Mouse (Mus musculus): ENCODE results near the gene Rpp30. TPM values are rescaled to one million over a fixed set of nuclear protein-coding genes. Genes with fewer than 3 reads are reported as not detected.
A peak's percentile ranks its signal among the peaks of the same experiment; 100 is the strongest.

The Rpp30 gene
- 76.2 and 77.4 TPM in 2 replicates for polyA plus RNA-seq (2015; fragmentation: Nextera tagmentation; extraction: Ambion mirVana)

DNA sequence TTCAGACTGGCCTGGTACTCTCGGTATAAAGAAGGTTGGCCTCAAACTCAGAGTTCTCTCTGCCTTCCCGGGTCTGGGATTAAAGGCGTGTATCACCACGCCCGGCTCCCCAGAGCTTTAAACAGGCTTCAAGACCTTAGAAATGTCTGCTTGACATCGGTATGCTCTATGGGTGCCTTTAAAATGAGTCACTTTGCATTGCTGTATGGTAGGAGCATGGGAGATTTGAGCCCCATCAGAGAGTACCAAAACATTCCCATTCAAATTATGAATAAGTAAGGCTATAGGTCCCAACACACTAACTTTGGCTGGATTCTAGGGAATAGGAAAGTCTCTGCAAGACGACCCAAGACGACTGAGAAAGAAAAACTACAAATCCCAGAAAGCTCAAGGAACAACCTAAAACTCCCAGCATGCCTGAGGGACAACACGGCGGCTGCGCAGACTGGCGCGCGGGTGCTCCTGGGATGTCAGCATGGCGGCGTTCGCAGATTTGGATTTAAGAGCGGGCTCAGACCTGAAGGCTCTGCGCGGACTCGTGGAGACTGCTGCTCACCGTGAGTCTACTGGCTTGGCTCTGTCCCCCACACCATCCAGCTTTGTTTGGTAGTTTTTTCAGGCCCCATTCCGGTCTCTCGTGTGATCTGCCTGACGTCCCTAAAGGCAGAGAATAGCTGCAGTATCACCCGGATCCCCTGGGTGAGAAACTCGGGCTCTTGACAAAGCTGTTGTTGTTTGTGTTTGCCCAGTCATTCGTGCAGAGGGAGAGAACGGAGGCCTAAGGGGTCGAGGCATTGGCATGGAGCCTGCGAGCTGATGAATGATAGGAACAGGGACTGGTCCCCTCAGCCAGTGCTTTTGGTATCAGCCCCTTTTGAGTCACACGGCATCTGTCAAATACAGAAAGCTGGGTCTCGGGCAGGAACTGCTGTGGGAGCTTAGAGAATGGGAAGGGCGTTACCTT lies at the start of gene Rpp30:
Gene Rpp30 (plus strand): TSS at position 455 of the 964 bp plus-strand sequence.
- ATAC-seq (ENCODE audit: low read depth), result peak; percentile 96
- peak within 1 kb of the TSS; percentile 96 for H3K4me3 ChIP-seq (ENCODE audit: low read length)
- H3K9me3 ChIP-seq (ENCODE audit: control insufficient read depth, low read length), result no peaks in the 10 kb centered on the region
- H3K27me3 ChIP-seq (ENCODE audit: control insufficient read depth, insufficient read depth, low read depth, low read length), result no peaks in the 10 kb centered on the region
- peak within 1 kb of the TSS; percentile 92 for H3K9ac ChIP-seq (ENCODE audit: low read length)
- H3K4me1 ChIP-seq (replicated peaks; ENCODE audit: control insufficient read depth, insufficient read depth, low read length), result peaks cover 7% of the 10 kb centered on the region
- peaks cover 7% of the 10 kb centered on the region for H3K36me3 ChIP-seq (ENCODE audit: control insufficient read depth, insufficient read depth, low read length)
- peak within 1 kb of the TSS; percentile 62 for H3K27ac ChIP-seq (ENCODE audit: low read length)
- peak within 1 kb of the TSS; percentile 87 for H3K4me2 ChIP-seq (ENCODE audit: low read depth, low read length)
- WGBS, result 2% methylated on average over 34 of the region's 34 CpGs

DNA sequence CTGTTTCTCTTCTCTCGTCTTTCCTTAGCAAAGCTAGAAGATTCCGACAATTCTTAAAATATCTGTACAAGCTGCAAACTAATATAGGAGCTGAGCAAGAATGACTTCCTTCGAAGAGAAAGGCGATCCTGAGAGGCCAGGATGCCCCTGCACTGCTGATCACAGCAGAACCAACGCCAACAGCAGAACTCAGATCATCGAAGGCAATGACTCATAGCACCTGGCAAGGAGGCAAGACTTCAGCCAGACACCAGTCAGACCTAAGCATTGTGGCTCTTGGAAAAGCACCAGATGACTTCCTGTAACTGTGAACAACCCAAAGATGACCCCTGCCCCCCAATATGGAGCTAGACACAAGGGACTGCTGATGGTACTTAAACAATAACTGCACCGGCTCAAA lies 37.5 kb upstream of the Rpp30 start:
- H3K36me3 ChIP-seq (ENCODE audit: control insufficient read depth, insufficient read depth, low read length), result no peaks in the 10 kb centered on the region

GRCm38 (mm10) chr19:36056502-36057221 lies 26.9 kb upstream of the Rpp30 start:
- Histone ChIP-seq H3K9ac (ENCODE audit: low read length) (0 out of 2 replicates have a peak overlapping the region, but pooled peaks have one; percentile 50), H3K27ac (ENCODE audit: low read length) (no peak overlapping the region), H3K9me3 (ENCODE audit: control insufficient read depth, low read length) (no peaks in the 10 kb centered on the region), H3K4me1 (replicated peaks; ENCODE audit: control insufficient read depth, insufficient read depth, low read length) (0 out of 2 replicates have a peak, but pooled peaks cover 4% of the 10 kb centered on the region), H3K36me3 (ENCODE audit: control insufficient read depth, insufficient read depth, low read length) (no peaks in the 10 kb centered on the region), H3K27me3 (ENCODE audit: control insufficient read depth, insufficient read depth, low read depth, low read length) (peaks cover 44% of the 10 kb centered on the region), H3K4me3 (ENCODE audit: low read length) (peak overlapping the region; percentile 59), H3K4me2 (ENCODE audit: low read depth, low read length) (peak overlapping the region; percentile 91)
- 0 out of 2 replicates have a peak, but pooled peaks have one; percentile 10 for ATAC-seq (ENCODE audit: low read depth)
- WGBS, result 5% methylated on average over 49 of the region's 49 CpGs

More for the DNA sequence above, 37.5 kb upstream of the Rpp30 start:
- ATAC-seq (ENCODE audit: low read depth), result no peak
- Histone ChIP-seq H3K27ac (ENCODE audit: low read length) (no peak overlapping the region), H3K9ac (ENCODE audit: low read length) (no peak overlapping the region), H3K27me3 (ENCODE audit: control insufficient read depth, insufficient read depth, low read depth, low read length) (no peaks in the 10 kb centered on the region), H3K9me3 (ENCODE audit: control insufficient read depth, low read length) (no peaks in the 10 kb centered on the region), H3K4me1 (replicated peaks; ENCODE audit: control insufficient read depth, insufficient read depth, low read length) (no peaks in the 10 kb centered on the region), H3K4me2 (ENCODE audit: low read depth, low read length) (no peak overlapping the region), H3K4me3 (ENCODE audit: low read length) (no peak overlapping the region)
- 72% methylated on average over 7 of the region's 7 CpGs for WGBS

DNA sequence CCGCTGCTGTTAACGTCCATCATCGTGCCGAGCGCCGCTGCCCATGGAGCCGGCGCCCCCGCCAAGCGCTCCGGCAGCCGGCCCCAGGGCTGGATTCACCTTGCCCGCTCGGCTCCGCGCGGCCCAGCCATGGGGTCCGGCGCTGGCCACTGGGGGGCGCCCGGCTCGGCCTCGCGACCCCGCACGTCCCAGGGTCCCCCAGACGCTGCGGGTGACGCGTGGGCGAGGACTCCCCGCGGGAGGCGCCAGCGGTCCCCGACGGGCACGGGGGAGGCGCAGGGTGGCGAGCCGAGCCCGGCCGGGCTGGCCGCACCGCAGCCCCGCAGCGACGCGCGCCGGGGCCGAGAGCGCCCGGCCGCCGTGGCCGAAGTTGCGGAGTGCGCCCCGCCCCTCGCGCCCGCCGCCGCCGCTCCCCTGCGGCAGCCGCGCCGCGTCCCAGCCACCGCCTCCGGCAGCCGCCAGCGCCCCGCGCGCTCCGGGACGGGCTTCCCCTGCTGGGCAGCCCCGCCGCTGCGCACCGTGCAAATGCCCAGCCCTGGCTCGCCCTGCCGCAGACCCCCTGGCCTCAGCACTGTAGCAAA lies 26.2 kb upstream of the Rpp30 start, which contains the start of gene Htr7:
Gene Htr7 (minus strand): TSS at position 277 of the 581 bp plus-strand sequence.
- H3K9me3 ChIP-seq (ENCODE audit: control insufficient read depth, low read length), result no peaks in the 10 kb centered on the region
- no peaks in the 10 kb centered on the region for H3K36me3 ChIP-seq (ENCODE audit: control insufficient read depth, insufficient read depth, low read length)
- H3K27me3 ChIP-seq (ENCODE audit: control insufficient read depth, insufficient read depth, low read depth, low read length), result peaks cover 44% of the 10 kb centered on the region
- peak within 1 kb of the TSS; percentile 50; the same call in 1 of the 2 replicates for H3K9ac ChIP-seq (ENCODE audit: low read length)
- H3K4me2 ChIP-seq (ENCODE audit: low read depth, low read length), result peak within 1 kb of the TSS; percentile 91
- peak; percentile 85 for ATAC-seq (ENCODE audit: low read depth)
- H3K27ac ChIP-seq (ENCODE audit: low read length), result no peak within 1 kb of the TSS
- under 1% methylated on average over 56 of the region's 86 CpGs for WGBS
- H3K4me1 ChIP-seq (replicated peaks; ENCODE audit: control insufficient read depth, insufficient read depth, low read length), result 0 out of 2 replicates have a peak, but pooled peaks cover 4% of the 10 kb centered on the region
- H3K4me3 ChIP-seq (ENCODE audit: low read length), result peak within 1 kb of the TSS; percentile 59

- no peak overlapping the region for H3K9ac ChIP-seq (ENCODE audit: low read length)
- H3K36me3 ChIP-seq (ENCODE audit: control insufficient read depth, insufficient read depth, low read length), result no peaks in the 10 kb centered on the region
- no peak overlapping the region for H3K27ac ChIP-seq (ENCODE audit: low read length)
- no peak overlapping the region for H3K4me3 ChIP-seq (ENCODE audit: low read length)
- H3K9me3 ChIP-seq (ENCODE audit: control insufficient read depth, low read length), result no peaks in the 10 kb centered on the region
- no peak for ATAC-seq (ENCODE audit: low read depth)
- no peak overlapping the region for H3K4me2 ChIP-seq (ENCODE audit: low read depth, low read length)
- H3K27me3 ChIP-seq (ENCODE audit: control insufficient read depth, insufficient read depth, low read depth, low read length), result peaks cover 13% of the 10 kb centered on the region
- 69% methylated on average over 2 of the region's 2 CpGs for WGBS
- H3K4me1 ChIP-seq (replicated peaks; ENCODE audit: control insufficient read depth, insufficient read depth, low read length), result no peaks in the 10 kb centered on the region
These were observed 20.6 kb upstream of the Rpp30 start for GRCm38 (mm10) chr19:36062801-36063529.

DNA sequence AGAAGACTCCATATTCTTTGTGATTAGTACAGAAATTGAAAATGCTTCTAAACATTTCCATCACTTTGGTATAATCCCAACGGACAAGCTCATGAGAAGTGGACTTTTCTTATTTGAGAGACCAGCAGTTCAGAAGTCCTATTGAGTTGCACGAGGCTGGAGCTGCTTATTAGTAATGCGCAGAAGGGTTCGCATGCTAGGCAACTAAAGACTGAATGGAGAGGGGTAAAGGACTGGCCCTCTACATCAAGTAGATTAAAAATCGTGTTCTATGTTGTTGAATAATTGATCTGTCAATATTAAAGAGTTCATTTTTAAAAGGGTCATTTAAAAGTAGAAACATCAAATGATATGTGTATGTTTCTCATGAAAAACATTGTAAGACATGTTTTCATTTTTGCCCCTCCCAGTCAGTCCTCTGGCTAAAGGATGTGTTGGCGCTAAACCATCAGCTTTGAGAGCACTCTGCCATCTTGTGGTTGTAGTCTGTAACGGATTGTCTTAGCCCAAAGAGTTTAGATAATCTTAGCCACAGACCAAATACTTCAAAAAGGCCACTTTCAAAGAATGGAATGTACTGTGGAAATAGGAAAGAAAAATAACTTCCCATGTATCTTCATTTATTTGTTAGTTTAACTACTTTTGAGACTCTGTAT lies 782 bp upstream of the Rpp30 start:
- WGBS, result 49% methylated on average over 7 of the region's 7 CpGs
- H3K27me3 ChIP-seq (ENCODE audit: control insufficient read depth, insufficient read depth, low read depth, low read length), result no peaks in the 10 kb centered on the region
- H3K4me1 ChIP-seq (replicated peaks; ENCODE audit: control insufficient read depth, insufficient read depth, low read length), result peaks cover 7% of the 10 kb centered on the region
- peak overlapping the region; percentile 68 for H3K4me2 ChIP-seq (ENCODE audit: low read depth, low read length)
- peak overlapping the region; percentile 92 for H3K9ac ChIP-seq (ENCODE audit: low read length)
- ATAC-seq (ENCODE audit: low read depth), result peak; percentile 81
- peak overlapping the region; percentile 62 for H3K27ac ChIP-seq (ENCODE audit: low read length)
- H3K9me3 ChIP-seq (ENCODE audit: control insufficient read depth, low read length), result no peaks in the 10 kb centered on the region
- H3K4me3 ChIP-seq (ENCODE audit: low read length), result peak overlapping the region; percentile 96
- H3K36me3 ChIP-seq (ENCODE audit: control insufficient read depth, insufficient read depth, low read length), result no peaks in the 10 kb centered on the region

DNA sequence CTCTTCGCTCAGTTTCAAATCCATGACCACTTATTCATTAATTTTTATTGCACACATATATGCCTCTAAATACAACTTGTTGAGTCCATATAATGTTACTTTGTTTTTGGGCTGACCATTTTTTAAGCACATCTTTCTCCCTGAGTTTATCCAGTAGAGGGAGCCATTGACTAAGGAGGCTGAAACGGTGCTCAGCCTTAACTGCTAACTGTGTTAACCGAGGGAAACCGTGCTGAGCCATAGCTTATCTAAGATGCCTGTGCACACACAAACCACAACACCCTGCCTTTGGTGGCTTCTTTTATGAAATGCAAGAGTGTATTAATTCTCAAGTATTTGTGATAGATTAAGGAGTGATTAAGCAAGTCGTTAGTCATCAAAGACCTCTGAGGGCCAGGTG lies 7.3 kb downstream of the Rpp30 start:
- Histone ChIP-seq H3K4me1 (replicated peaks; ENCODE audit: control insufficient read depth, insufficient read depth, low read length) (no peaks in the 10 kb centered on the region), H3K4me2 (ENCODE audit: low read depth, low read length) (no peak overlapping the region), H3K9me3 (ENCODE audit: control insufficient read depth, low read length) (no peaks in the 10 kb centered on the region), H3K27ac (ENCODE audit: low read length) (no peak overlapping the region), H3K27me3 (ENCODE audit: control insufficient read depth, insufficient read depth, low read depth, low read length) (no peaks in the 10 kb centered on the region), H3K4me3 (ENCODE audit: low read length) (no peak overlapping the region), H3K36me3 (ENCODE audit: control insufficient read depth, insufficient read depth, low read length) (peaks cover 19% of the 10 kb centered on the region), H3K9ac (ENCODE audit: low read length) (no peak overlapping the region)
- no peak; the same call in 1 of the 2 replicates for ATAC-seq (ENCODE audit: low read depth)
- 42% methylated on average over 5 of the region's 5 CpGs for WGBS

DNA sequence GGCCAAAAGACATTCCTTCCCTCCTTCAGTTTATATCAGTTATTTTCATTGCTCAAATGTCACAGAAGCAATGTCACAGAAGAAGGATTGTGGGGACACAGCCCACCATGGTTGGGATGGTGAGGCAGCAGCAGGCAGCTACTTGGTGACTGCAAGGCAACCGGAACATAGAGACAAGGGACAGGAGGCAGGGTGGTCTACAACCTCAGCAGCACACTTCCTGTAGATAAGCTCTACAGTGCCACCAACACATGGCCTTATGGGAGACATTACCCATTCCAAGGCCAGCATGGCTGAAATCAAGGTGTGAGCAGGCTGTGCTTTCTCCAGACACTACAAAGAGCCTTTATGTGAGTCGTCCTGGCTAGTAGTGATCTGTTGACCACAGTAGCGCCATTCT lies 13.7 kb downstream of the Rpp30 start:
- no peak for ATAC-seq (ENCODE audit: low read depth)

More for the DNA sequence above, 13.7 kb downstream of the Rpp30 start:
- WGBS, result 79% methylated on average over 3 of the region's 3 CpGs
- no peak overlapping the region for H3K27ac ChIP-seq (ENCODE audit: low read length)
- peaks cover 16% of the 10 kb centered on the region for H3K36me3 ChIP-seq (ENCODE audit: control insufficient read depth, insufficient read depth, low read length)
- no peak overlapping the region for H3K4me3 ChIP-seq (ENCODE audit: low read length)
- no peaks in the 10 kb centered on the region for H3K4me1 ChIP-seq (replicated peaks; ENCODE audit: control insufficient read depth, insufficient read depth, low read length)
- no peaks in the 10 kb centered on the region for H3K27me3 ChIP-seq (ENCODE audit: control insufficient read depth, insufficient read depth, low read depth, low read length)
- no peak overlapping the region for H3K4me2 ChIP-seq (ENCODE audit: low read depth, low read length)
- H3K9ac ChIP-seq (ENCODE audit: low read length), result no peak overlapping the region
- no peaks in the 10 kb centered on the region for H3K9me3 ChIP-seq (ENCODE audit: control insufficient read depth, low read length)

Data from lung, embryonic 16.5 days (tissue).